Mouse (Mus musculus) myocyte (in vitro differentiated cells): ENCODE measurements at regions not wholly inside any gene's neighbourhood (a gene's known extent, or its start where the extent isn't known, plus 50 kb on each side); places are given as distances from the start of the nearest gene placed in this dataset.

Experiments used
- H3K27me3 ChIP-seq: one replicate; pipeline ENCODE4 v1.6.1; 2011; ENCODE audit not compliant: control insufficient read depth, insufficient read depth, insufficient read length
- H3K36me3 ChIP-seq: one replicate; pipeline ENCODE4 v1.6.1; 2011; ENCODE audit not compliant: control insufficient read depth, insufficient read depth
- H3K4me2 ChIP-seq: one replicate; pipeline ENCODE4 v1.6.1; 2011; ENCODE audit warnings: low read depth, control low read depth
- H3K4me3 ChIP-seq: one replicate; pipeline ENCODE4 v1.5.1; 2011; ENCODE audit warnings: mild to moderate bottlenecking, control low read depth, moderate library complexity
- H3K79me2 ChIP-seq: one replicate; pipeline ENCODE4 v1.6.1; 2011; ENCODE audit not compliant: control insufficient read depth, insufficient read depth
- H3ac ChIP-seq: one replicate; pipeline ENCODE4 v1.6.1; 2011; ENCODE audit not compliant: control insufficient read depth, insufficient read length
- CEBPB ChIP-seq: IDR thresholded peaks from 2 replicates; pipeline ENCODE4 v1.6.1; 2011; ENCODE audit warnings: mild to moderate bottlenecking, moderate library complexity; ENCODE audit not compliant: poor library complexity, insufficient read depth, severe bottlenecking
- E2F4 ChIP-seq: IDR thresholded peaks from one replicate; pipeline ENCODE4 v1.6.1; 2011; ENCODE audit warnings: mild to moderate bottlenecking, control low read depth, moderate library complexity; ENCODE audit not compliant: insufficient read depth
- MAX ChIP-seq: IDR thresholded peaks from one replicate; pipeline ENCODE4 v1.6.1; 2011; ENCODE audit warnings: low read depth, mild to moderate bottlenecking, control low read depth
- MYOD1 ChIP-seq, 3 experiments: IDR thresholded peaks; one replicate each; pipeline ENCODE4 v1.6.1; 2011; ENCODE audit warnings: control low read depth in 2 of 3, low read depth in 2 of 3, mild to moderate bottlenecking in 2 of 3, moderate library complexity in 1 of 3; ENCODE audit not compliant: insufficient read length in 2 of 3, control insufficient read depth in 1 of 3
- MYOG ChIP-seq, 3 experiments: IDR thresholded peaks; one replicate each; pipeline ENCODE4 v1.6.1; 2011; ENCODE audit warnings: control low read depth in 2 of 3, low read depth in 2 of 3, mild to moderate bottlenecking in 2 of 3; ENCODE audit not compliant: insufficient read length in 2 of 3, control insufficient read depth in 1 of 3, insufficient read depth in 1 of 3
- POLR2A ChIP-seq: IDR thresholded peaks from one replicate; pipeline ENCODE4 v1.6.1; 2011; ENCODE audit warnings: low read depth, mild to moderate bottlenecking, control low read depth, moderate library complexity; ENCODE audit not compliant: insufficient read length
- POLR2AphosphoS2 ChIP-seq: IDR thresholded peaks from one replicate; pipeline ENCODE4 v1.6.1; 2011; ENCODE audit warnings: low read depth, control low read depth; ENCODE audit not compliant: insufficient read length
- REST ChIP-seq: IDR thresholded peaks from one replicate; pipeline ENCODE4 v1.6.1; 2011; ENCODE audit warnings: mild to moderate bottlenecking, control low read depth, moderate library complexity; ENCODE audit not compliant: insufficient read depth, insufficient read length
- SRF ChIP-seq: IDR thresholded peaks from one replicate; pipeline ENCODE4 v1.6.1; 2011; ENCODE audit warnings: low read depth; ENCODE audit not compliant: control insufficient read depth, insufficient read length
- TCF12 ChIP-seq: IDR thresholded peaks from one replicate; pipeline ENCODE4 v1.6.1; 2011; ENCODE audit warnings: mild to moderate bottlenecking, control low read depth; ENCODE audit not compliant: poor library complexity, insufficient read depth, severe bottlenecking
- TCF3 ChIP-seq: IDR thresholded peaks from one replicate; pipeline ENCODE4 v1.6.1; 2011; ENCODE audit warnings: low read depth, control low read depth; ENCODE audit not compliant: insufficient read length
- USF1 ChIP-seq: IDR thresholded peaks from one replicate; pipeline ENCODE4 v1.6.1; 2011; ENCODE audit warnings: low read depth, mild to moderate bottlenecking, control low read depth, moderate library complexity

- Histone ChIP-seq H3K79me2 (no peaks in the 10 kb centered on the region), H3K27me3 (no peaks in the 10 kb centered on the region), H3K36me3 (no peaks in the 10 kb centered on the region), H3ac (no peak overlapping the region), H3K4me2 (no peak overlapping the region), H3K4me3 (no peak overlapping the region)
- TF ChIP-seq MAX (no peak), POLR2A (no peak)
Measured at GRCm38 (mm10) chr4:81505096-81505495, 62.5 kb upstream of the Mpdz start.

- no peaks in the 10 kb centered on the region for H3K27me3 ChIP-seq
- no peaks in the 10 kb centered on the region for H3K79me2 ChIP-seq
- H3K4me3 ChIP-seq: no peak overlapping the region
- TF ChIP-seq E2F4: no peak
- no peak for TF ChIP-seq POLR2A
- no peak for TF ChIP-seq POLR2AphosphoS2
- no peak for TF ChIP-seq MAX
- TF ChIP-seq CEBPB: no peak
- TF ChIP-seq TCF3: no peak
- TF ChIP-seq TCF12: no peak
- no peak for TF ChIP-seq REST
- TF ChIP-seq MYOG (IDR thresholded peaks at IDR 0.05; ENCODE audit: control insufficient read depth in 1 of 3, insufficient read depth in 1 of 3, insufficient read length in 2 of 3, low read depth in 2 of 3): no peak
- no peak for TF ChIP-seq USF1
- TF ChIP-seq MYOD1 (IDR thresholded peaks at IDR 0.05; ENCODE audit: control insufficient read depth in 1 of 3, insufficient read length in 2 of 3, low read depth in 2 of 3): no peak
- no peak overlapping the region for H3ac ChIP-seq
- H3K36me3 ChIP-seq: no peaks in the 10 kb centered on the region
- H3K4me2 ChIP-seq: no peak overlapping the region
Measured at GRCm38 (mm10) chr4:81503941-81504340, 61.3 kb upstream of the Mpdz start.

DNA sequence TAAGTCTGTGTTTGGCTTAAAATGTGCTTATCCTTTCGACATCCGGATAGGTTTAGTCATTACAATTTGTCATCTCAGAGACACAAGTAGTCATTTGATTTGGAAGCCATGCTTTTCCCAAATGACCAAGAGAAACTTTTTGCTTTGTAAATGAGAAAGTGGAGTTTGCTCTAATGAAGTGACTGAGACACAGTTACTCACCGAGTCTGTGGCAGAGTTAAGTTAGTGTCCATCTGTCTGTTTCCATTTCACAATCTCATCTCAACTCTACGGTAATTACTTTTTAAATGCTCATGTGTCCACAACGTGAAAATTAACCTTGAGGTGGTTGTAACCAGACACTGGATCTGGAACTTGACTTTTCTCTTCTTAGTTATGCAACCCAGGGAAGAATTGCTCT lies 59.2 kb upstream of the Mpdz start:
- H3ac ChIP-seq: no peak overlapping the region
- no peak for TF ChIP-seq E2F4
- TF ChIP-seq REST: no peak
- TF ChIP-seq TCF12: no peak
- TF ChIP-seq POLR2A: no peak
- no peak overlapping the region for H3K4me3 ChIP-seq
- H3K4me2 ChIP-seq: no peak overlapping the region
- no peaks in the 10 kb centered on the region for H3K36me3 ChIP-seq
- H3K27me3 ChIP-seq: no peaks in the 10 kb centered on the region
- no peaks in the 10 kb centered on the region for H3K79me2 ChIP-seq

- H3ac ChIP-seq: no peak overlapping the region
- no peak overlapping the region for H3K4me3 ChIP-seq
- H3K79me2 ChIP-seq: no peaks in the 10 kb centered on the region
- no peak for TF ChIP-seq USF1
- TF ChIP-seq SRF: no peak
- TF ChIP-seq POLR2A: no peak
- no peak for TF ChIP-seq POLR2AphosphoS2
- TF ChIP-seq REST: no peak
- no peak for TF ChIP-seq TCF3
- no peak for TF ChIP-seq MAX
- no peak for TF ChIP-seq MYOG (IDR thresholded peaks at IDR 0.05; ENCODE audit: control insufficient read depth in 1 of 3, insufficient read depth in 1 of 3, insufficient read length in 2 of 3, low read depth in 2 of 3)
- TF ChIP-seq CEBPB: no peak
- no peaks in the 10 kb centered on the region for H3K36me3 ChIP-seq
- no peaks in the 10 kb centered on the region for H3K27me3 ChIP-seq
- H3K4me2 ChIP-seq: no peak overlapping the region
Measured at GRCm38 (mm10) chr4:81498133-81498532, 55.5 kb upstream of the Mpdz start.

DNA sequence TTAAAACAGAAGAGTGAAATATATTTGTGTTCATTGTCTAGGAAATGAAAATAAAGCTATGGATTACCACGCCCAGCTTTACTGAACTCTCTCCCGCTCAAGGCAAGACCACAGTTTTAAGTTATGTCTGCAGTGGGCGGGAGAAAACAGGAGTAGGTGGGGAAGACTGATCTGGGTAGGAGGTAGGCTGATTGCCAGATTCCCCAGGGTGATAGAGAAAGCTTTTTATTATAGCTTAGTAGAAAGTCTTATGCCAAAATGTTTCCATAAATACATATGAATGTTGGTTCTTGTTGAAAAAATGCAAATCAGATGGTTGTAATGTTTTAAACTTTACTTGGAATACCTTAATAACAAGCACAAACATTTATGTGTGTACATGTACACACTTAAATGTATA lies 50.2 kb upstream of the Mpdz start:
- no peaks in the 10 kb centered on the region for H3K79me2 ChIP-seq
- no peak overlapping the region for H3K4me2 ChIP-seq
- H3K27me3 ChIP-seq: no peaks in the 10 kb centered on the region
- H3K36me3 ChIP-seq: no peaks in the 10 kb centered on the region
- no peak for TF ChIP-seq REST
- TF ChIP-seq CEBPB: no peak
- no peak for TF ChIP-seq USF1
- no peak for TF ChIP-seq POLR2A
- TF ChIP-seq SRF: no peak
- TF ChIP-seq E2F4: no peak
- no peak for TF ChIP-seq POLR2AphosphoS2
- no peak for TF ChIP-seq MAX
- no peak for TF ChIP-seq MYOD1 (IDR thresholded peaks at IDR 0.05; ENCODE audit: control insufficient read depth in 1 of 3, insufficient read length in 2 of 3, low read depth in 2 of 3)
- TF ChIP-seq MYOG (IDR thresholded peaks at IDR 0.05; ENCODE audit: control insufficient read depth in 1 of 3, insufficient read depth in 1 of 3, insufficient read length in 2 of 3, low read depth in 2 of 3): no peak
- no peak for TF ChIP-seq TCF12
- no peak for TF ChIP-seq TCF3
- H3ac ChIP-seq: no peak overlapping the region
- no peak overlapping the region for H3K4me3 ChIP-seq
